Mouse (Mus musculus): ENCODE measurements around the gene Dscaml1. TPM values are rescaled to one million over a fixed set of nuclear protein-coding genes. Genes with fewer than 3 reads are reported as not detected.

Dscaml1 gene
- polyA plus RNA-seq, 1 experiment from 2014 or later: 7.0 TPM

- H3K9ac ChIP-seq: no peak overlapping the region
These were observed 361.1 kb downstream of the Dscaml1 start for GRCm38 (mm10) chr9:45787547-45787946.

DNA sequence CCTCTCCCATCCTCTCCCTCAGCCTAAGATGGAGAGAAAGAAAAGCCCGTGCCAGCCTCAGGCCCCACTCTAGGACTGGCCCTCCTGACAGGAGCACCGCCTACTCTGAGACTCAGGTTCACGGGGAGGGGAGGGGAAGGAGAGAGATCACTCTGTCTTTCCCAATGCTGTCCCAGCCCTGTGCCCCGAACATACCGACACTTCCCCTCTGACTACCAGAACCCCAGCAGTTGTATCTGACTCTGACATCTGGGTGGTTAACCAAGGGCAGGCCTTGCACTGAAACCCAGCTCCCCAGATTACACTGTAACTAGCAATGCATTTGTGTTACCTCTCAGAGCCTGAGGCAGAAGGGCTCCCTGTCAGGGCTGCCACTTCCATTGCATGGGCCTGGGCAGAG lies 362.0 kb downstream of the Dscaml1 start:
- H3K36me3 ChIP-seq (replicated peaks): peaks cover 9% of the 10 kb centered on the region
- ATAC-seq (ENCODE audit: low FRiP score): no peak
- H3K9ac ChIP-seq: no peak overlapping the region
- no peaks in the 10 kb centered on the region for H3K9me3 ChIP-seq
- peaks cover 14% of the 10 kb centered on the region for H3K4me1 ChIP-seq
- H3K4me3 ChIP-seq (replicated peaks): no peak overlapping the region
- H3K4me2 ChIP-seq: no peak overlapping the region
- H3K27me3 ChIP-seq: no peaks in the 10 kb centered on the region
- WGBS: 56% methylated on average over 5 of the region's 5 CpGs
- H3K27ac ChIP-seq: no peak overlapping the region

More at GRCm38 (mm10) chr9:45787547-45787946, 361.1 kb downstream of the Dscaml1 start:
- H3K9me3 ChIP-seq: no peaks in the 10 kb centered on the region
- peaks cover 11% of the 10 kb centered on the region for H3K4me1 ChIP-seq
- H3K27ac ChIP-seq: no peak overlapping the region
- 83% methylated on average over 6 of the region's 6 CpGs for WGBS
- no peaks in the 10 kb centered on the region for H3K27me3 ChIP-seq
- H3K4me2 ChIP-seq: no peak overlapping the region
- peaks cover 9% of the 10 kb centered on the region for H3K36me3 ChIP-seq (replicated peaks)
- ATAC-seq (ENCODE audit: low FRiP score): no peak
- H3K4me3 ChIP-seq (replicated peaks): no peak overlapping the region

DNA sequence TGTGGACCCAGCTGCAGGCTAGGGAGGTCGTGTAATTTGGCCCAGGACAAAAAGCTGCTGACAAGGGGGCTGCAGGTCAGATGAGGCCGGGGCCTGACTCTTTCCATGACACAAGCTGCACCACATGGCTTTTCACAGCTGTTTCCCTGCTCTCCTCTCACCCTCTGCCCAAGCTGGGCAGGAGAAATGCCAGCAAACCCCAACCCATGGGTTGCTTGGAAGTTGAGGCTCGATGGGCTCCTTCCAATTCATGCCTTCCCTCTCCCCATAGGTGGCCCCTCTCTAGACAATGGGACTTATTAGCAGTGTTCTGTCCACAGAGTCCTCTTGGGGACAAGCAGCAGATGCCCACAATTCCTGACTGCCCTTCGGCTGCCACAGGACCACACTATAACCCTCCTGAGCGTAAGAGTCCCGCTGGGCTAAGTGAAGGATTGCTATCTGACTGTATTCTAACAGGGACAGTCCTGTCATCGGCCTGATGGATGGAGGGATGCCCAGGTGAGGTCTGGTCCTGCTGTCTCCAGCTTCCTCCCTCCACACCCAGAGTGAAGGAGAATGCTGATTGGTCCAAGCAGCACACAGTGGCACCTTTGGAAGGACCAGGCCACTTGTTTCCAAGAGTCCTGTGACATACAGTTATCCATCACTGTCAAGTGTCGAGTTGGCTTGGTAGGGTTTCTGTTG lies 365.2 kb downstream of the Dscaml1 start:
- no peak for ATAC-seq (ENCODE audit: low FRiP score)
- peaks cover 22% of the 10 kb centered on the region for H3K36me3 ChIP-seq (replicated peaks)
- no peak overlapping the region for H3K4me2 ChIP-seq
- H3K4me1 ChIP-seq: peaks cover 16% of the 10 kb centered on the region
- 79% methylated on average over 8 of the region's 8 CpGs for WGBS
- no peak overlapping the region for H3K27ac ChIP-seq
- no peak overlapping the region for H3K9ac ChIP-seq
- no peaks in the 10 kb centered on the region for H3K9me3 ChIP-seq
- no peak overlapping the region for H3K4me3 ChIP-seq (replicated peaks)
- H3K27me3 ChIP-seq: no peaks in the 10 kb centered on the region

DNA sequence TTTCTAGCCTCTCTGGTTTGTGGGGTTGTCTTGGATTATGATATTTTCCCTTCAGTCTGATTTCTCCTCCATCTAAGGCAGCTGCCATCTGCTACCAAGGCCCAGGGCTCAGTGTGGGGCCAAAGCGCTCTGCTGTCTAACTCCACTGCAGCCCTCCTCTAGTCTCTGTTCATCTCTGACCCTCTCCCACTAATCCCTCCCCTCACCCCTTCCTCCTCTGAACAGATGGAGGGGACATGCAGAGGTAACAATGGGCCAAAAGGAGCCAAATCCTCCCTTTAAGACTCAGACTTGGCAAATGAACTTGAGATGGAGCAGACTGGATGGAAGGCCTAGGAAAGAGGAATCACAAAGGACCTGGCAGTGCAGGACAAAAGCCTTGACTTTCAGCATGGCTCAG lies 365.8 kb downstream of the Dscaml1 start:
- Histone ChIP-seq H3K4me1 (peaks cover 16% of the 10 kb centered on the region), H3K9ac (no peak overlapping the region), H3K9me3 (no peaks in the 10 kb centered on the region), H3K27me3 (no peaks in the 10 kb centered on the region), H3K27ac (peak overlapping the region; percentile 64; the same call in 1 of the 2 replicates), H3K4me3 (replicated peaks) (no peak overlapping the region), H3K36me3 (replicated peaks) (peaks cover 22% of the 10 kb centered on the region), H3K4me2 (no peak overlapping the region)
- 84% methylated on average over 1 of the region's 1 CpGs for WGBS
- ATAC-seq (ENCODE audit: low FRiP score): no peak

DNA sequence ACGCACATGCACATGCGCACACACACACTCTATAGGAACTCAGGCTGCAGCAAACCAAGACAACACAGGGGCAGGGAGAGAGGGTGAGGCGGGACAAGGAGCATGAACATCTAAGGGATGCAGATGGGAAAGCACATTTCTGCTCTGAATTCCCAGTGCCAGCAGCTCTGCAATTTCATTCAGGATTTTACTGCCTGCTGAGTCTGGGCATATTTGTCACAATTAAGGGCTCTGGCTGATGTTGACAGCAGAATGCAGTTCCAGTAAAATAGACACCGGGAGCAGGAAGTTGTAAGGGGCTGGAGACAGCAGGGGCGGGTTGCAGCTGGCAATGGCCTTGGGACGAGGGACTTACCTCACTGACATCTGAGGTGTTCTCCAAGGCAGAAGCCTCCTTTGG lies 367.3 kb downstream of the Dscaml1 start:
- H3K27me3 ChIP-seq: no peaks in the 10 kb centered on the region
- H3K4me1 ChIP-seq: peaks cover 26% of the 10 kb centered on the region
- 85% methylated on average over 6 of the region's 6 CpGs for WGBS
- H3K9me3 ChIP-seq: no peaks in the 10 kb centered on the region
- no peak overlapping the region for H3K9ac ChIP-seq
- peaks cover 22% of the 10 kb centered on the region for H3K36me3 ChIP-seq (replicated peaks)
- no peak for ATAC-seq (ENCODE audit: low FRiP score)
- no peak overlapping the region for H3K4me3 ChIP-seq (replicated peaks)
- H3K4me2 ChIP-seq: no peak overlapping the region
- 0 out of 2 replicates have a peak overlapping the region, but pooled peaks have one; percentile 31 for H3K27ac ChIP-seq

GRCm38 (mm10) chr9:45795722-45796121 lies 369.3 kb downstream of the Dscaml1 start:
- Histone ChIP-seq H3K4me3 (replicated peaks) (no peak overlapping the region), H3K27me3 (no peaks in the 10 kb centered on the region), H3K9me3 (no peaks in the 10 kb centered on the region), H3K4me1 (peaks cover 26% of the 10 kb centered on the region), H3K27ac (no peak overlapping the region), H3K36me3 (replicated peaks) (peaks cover 20% of the 10 kb centered on the region), H3K4me2 (no peak overlapping the region), H3K9ac (no peak overlapping the region)
- no peak for ATAC-seq (ENCODE audit: low FRiP score)
- 88% methylated on average over 5 of the region's 5 CpGs for WGBS

DNA sequence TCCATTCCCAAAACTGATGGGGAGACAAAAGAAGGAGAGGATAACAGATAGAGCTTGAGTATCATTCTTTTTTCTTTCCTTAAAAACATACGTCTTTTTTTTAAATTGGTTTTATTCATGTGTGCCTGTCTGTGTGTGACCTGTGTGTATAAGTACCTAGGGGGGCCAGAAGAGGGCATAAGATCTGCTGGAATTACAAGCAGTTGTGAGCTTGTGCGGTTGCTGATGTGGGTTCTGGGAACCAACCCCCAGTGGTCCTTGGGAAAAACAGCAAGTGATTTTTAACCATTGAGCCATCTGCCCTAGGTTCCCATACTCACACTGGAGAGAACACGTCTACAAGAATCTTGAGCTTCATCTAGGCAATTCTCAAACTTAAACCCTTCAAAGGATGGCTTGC lies 370.8 kb downstream of the Dscaml1 start:
- peaks cover 24% of the 10 kb centered on the region for H3K4me1 ChIP-seq
- H3K4me2 ChIP-seq: no peak overlapping the region
- ATAC-seq (ENCODE audit: low FRiP score): no peak
- H3K4me3 ChIP-seq (replicated peaks): no peak overlapping the region
- H3K9me3 ChIP-seq: no peaks in the 10 kb centered on the region
- no peak overlapping the region for H3K9ac ChIP-seq
- 78% methylated on average over 3 of the region's 3 CpGs for WGBS
- no peak overlapping the region for H3K27ac ChIP-seq
- H3K27me3 ChIP-seq: no peaks in the 10 kb centered on the region
- peaks cover 25% of the 10 kb centered on the region for H3K36me3 ChIP-seq (replicated peaks)

- 13% methylated on average over 13 of the region's 13 CpGs for WGBS
- Histone ChIP-seq H3K4me3 (replicated peaks) (no peak overlapping the region), H3K27me3 (no peaks in the 10 kb centered on the region), H3K9me3 (no peaks in the 10 kb centered on the region), H3K27ac (peak overlapping the region; percentile 63), H3K36me3 (replicated peaks) (peaks cover 22% of the 10 kb centered on the region), H3K4me2 (peak overlapping the region; percentile 15; the same call in 1 of the 2 replicates), H3K4me1 (peaks cover 19% of the 10 kb centered on the region), H3K9ac (no peak overlapping the region; the same call in 1 of the 2 replicates)
- ATAC-seq (ENCODE audit: low FRiP score): peak; percentile 81
These were observed 372.2 kb downstream of the Dscaml1 start for GRCm38 (mm10) chr9:45798467-45799164.

DNA sequence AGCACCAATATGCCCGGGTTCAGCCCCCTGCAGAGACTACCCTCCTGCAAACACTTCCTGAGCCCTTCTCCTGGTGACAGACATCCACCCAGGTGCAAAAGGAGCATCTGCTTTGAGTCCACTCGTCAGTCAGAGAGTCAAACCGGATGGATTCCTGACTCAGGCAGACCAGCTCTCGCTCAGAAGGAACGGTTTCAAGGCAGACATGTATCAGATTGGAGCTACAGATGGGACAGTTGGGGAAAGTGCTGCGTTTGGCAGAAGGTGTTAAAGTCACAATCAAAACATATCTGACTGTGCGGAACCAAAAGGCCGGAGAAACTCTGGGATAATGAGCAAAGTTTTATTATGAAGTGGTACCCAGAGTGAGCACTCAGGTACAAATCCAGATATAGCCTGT lies 373.0 kb downstream of the Dscaml1 start:
- Histone ChIP-seq H3K4me2 (no peak overlapping the region), H3K9ac (no peak overlapping the region), H3K27me3 (no peaks in the 10 kb centered on the region), H3K27ac (peak overlapping the region; percentile 63; the same call in 1 of the 2 replicates), H3K4me1 (peaks cover 16% of the 10 kb centered on the region), H3K36me3 (replicated peaks) (peaks cover 22% of the 10 kb centered on the region), H3K4me3 (replicated peaks) (no peak overlapping the region), H3K9me3 (no peaks in the 10 kb centered on the region)
- WGBS: 80% methylated on average over 8 of the region's 8 CpGs
- ATAC-seq (ENCODE audit: low FRiP score): no peak

Other genes starting within 250 kb of the Dscaml1 start
- gene BC049352, start 244.6 kb upstream of the Dscaml1 start, polyA plus RNA-seq (2016; fragmentation: Nextera tagmentation; extraction: Ambion mirVana): 0.18 and 0.22 TPM in 2 replicates
- 0.11 and 0.47 TPM in 2 replicates for gene Tmprss4, start 222.5 kb upstream of the Dscaml1 start, polyA plus RNA-seq (2016; fragmentation: Nextera tagmentation; extraction: Ambion mirVana)
- gene Il10ra, start 157.5 kb upstream of the Dscaml1 start, polyA plus RNA-seq (2016; fragmentation: Nextera tagmentation; extraction: Ambion mirVana): 0.54 and 0.63 TPM in 2 replicates
- 0.08 TPM in 1 of 2 replicates, not detected in the other for gene Tmprss13, start 107.5 kb upstream of the Dscaml1 start, polyA plus RNA-seq (2016; fragmentation: Nextera tagmentation; extraction: Ambion mirVana)
- gene Fxyd6, start 56.4 kb upstream of the Dscaml1 start, polyA plus RNA-seq (2016; fragmentation: Nextera tagmentation; extraction: Ambion mirVana): 206 TPM in 2 replicates
- 2.0 and 2.3 TPM in 2 replicates for gene Fxyd2, start 27.0 kb upstream of the Dscaml1 start, polyA plus RNA-seq (2016; fragmentation: Nextera tagmentation; extraction: Ambion mirVana)